Mouse (Mus musculus) CD4-positive helper T cell, adult 2 months (primary cell): ENCODE measurements around the gene Lgr6.
A peak's percentile ranks its signal among the peaks of the same experiment; 100 is the strongest.

Experiments used
- DNase-seq: peaks from one replicate; pipeline ENCODE4 v3.0.0-alpha.2; 2012; ENCODE audit warnings: low read depth, missing footprints, low spot score

Lgr6 gene

DNA sequence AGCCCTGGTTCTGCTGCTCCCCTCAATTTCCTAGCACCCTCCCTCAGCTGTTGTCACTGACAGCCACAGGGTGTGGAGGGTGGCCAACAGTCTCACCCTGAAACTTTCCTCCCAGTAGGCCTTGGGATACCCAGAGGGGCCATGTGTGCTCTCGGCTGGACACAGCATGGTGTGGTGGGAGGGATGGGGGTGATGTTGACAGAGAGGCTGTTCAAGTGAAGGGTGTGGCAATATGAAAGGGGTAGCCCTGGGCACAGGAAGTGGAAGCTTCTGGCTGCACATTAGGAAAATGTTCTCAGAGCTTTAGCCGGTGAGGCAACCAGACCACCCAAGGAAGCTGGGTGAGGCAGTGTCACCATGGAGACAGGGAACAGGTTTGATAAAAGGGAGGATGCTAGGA lies 26.1 kb downstream of the Lgr6 start:
- no peak for DNase-seq

DNA sequence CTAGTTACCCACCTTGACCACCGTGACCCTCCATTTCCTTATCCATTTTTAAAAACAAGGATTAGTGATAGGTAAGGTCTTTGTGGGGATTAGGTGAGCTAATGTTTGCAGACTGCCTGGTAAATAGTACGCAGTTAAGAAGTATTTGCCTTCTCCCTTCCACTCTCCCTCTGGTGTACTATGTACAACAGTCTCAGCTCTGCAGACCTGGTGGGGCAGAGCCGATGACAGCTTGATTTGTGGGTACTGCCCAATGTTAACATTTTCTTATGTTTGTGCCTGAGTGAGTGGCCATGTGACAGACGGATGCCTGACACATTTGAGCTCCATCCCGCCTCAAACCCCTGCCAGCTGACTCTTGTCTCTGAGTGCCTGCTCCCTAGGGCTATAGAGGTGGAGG lies 28.6 kb downstream of the Lgr6 start:
- no peak for DNase-seq

DNA sequence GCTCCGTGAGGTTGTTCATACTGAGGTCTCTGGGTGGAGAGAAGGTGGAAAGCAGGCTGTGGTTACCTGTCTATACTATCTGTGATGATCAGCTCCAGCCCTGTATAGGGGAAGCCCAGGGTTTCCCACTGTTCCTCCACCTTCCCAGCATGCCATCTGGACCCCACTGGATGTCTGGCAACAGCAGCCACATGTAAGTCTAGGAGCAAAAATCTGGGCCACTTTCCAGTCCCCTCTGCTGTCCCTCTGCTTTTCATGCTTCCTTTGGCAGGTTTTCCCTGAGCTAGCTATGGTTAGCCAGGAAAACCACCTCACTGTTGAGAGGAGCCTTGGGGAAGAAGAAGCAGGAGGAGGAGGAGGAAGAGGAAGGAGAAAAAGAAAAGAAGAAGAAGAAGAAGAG lies 29.8 kb downstream of the Lgr6 start:
- DNase-seq, result no peak

DNA sequence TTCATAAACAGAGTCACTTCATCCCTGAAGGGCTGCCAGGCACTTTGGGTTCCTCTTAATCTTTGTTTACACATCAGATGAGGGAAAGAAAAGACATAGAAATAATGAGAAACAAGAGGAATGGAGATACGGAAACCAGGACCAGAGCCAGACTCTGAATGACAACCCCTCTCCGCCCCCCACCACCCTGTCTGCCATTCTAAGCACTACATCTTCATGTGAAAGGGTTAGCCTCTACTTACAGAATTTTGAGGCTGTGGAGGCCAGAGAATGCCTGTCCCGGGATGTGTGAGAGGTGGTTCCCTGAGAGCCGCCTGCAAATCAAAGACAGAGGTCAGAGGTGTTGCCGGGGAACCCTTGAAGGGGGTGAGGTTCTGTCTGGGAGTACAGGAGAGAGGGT lies 32.4 kb downstream of the Lgr6 start:
- DNase-seq, result no peak

DNA sequence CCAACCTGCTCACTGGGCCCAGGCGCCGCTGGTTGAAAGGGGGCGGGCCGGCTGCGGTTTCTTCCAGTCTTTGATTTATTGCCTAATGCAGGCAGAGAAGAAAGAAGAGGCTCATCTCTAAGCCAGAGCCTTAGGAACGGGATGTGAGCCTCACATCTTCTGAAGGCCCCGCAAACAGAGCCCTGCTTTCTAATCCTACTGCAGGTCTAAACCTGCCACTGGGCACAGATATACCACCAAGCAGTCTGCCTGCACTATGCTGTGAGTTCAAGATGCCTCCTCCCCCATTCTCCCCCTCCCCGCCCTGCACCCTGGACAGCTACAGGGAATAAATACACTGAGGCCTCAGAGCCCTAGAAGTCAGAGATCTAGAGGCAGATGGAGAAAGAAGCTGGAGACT lies 35.2 kb downstream of the Lgr6 start:
- no peak for DNase-seq

DNA sequence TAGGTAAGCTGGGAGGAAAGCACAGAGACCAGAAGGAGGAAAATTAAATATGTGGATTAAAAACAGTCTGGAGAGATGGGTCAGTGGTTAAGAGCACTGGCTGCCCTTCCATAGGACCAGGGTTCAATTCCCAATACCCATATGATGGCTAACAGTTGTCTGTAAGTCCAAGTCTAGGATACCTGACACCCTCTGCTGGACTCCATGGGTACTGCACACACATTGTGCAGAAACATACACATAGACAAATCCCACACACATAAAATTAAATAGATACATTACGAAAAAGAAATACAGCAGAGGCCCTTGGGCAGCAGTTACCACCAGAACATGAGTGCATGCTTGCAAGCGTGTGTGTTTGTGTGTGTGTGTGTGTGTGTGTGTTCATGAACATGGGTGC lies 40.6 kb downstream of the Lgr6 start:
- DNase-seq, result no peak

DNA sequence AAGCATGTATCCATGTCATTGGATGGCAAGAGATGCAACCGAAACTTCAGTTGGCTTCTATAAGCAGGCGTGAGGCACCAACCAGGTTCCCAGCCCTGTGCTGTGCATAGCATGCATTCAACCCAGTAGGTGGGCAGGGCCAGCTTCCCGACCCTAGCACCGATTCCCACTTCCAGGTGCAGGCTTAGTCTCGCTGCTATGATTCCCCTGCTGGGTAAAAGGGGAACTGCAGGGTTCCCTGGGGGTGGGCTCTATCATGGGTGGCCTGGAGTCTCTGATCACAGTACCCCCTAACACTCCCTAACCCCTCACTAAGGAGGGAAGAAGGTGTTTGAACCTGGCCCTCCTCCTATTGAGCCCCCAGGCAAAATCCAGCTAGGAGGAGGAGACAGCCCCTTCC lies 42.1 kb downstream of the Lgr6 start:
- no peak for DNase-seq

DNA sequence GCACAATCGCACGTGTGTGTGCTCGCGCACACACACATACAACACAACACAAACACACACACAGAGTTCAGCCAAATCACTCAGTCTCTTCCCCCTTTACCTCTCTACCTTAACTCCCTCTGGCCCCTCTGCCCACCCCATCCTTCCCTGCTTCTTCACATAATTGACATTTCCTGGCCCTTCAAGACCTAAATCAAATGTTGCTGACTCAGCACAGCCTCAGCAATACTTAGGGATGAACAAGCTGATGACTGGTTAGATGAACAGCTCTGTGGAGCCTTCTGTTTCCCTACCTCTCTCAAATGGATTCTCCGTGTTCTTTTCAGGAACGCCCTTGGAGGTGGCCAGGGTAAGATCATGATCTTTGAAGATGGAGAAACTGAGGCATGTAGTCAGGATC lies 43.8 kb downstream of the Lgr6 start:
- DNase-seq, result no peak

DNA sequence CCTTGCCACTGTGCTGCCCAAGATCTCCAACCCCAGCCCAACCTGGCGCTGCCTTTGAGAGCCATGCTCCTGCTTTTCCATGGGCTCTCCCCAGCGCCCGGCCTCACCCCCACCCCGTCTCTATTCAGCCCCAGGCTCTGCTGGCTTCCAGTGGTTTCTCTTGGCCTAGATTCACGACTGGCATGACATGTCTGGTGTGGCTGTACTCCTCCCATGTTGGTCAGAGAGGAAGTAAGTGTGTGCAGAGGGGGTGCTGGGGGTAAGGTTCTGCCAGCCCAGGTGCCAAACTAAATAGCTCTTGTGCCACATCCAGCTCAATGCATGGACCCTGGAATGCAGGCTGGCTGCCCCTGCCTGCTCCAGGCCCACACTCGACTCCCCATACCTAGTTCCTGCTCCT lies 44.9 kb downstream of the Lgr6 start:
- no peak for DNase-seq

DNA sequence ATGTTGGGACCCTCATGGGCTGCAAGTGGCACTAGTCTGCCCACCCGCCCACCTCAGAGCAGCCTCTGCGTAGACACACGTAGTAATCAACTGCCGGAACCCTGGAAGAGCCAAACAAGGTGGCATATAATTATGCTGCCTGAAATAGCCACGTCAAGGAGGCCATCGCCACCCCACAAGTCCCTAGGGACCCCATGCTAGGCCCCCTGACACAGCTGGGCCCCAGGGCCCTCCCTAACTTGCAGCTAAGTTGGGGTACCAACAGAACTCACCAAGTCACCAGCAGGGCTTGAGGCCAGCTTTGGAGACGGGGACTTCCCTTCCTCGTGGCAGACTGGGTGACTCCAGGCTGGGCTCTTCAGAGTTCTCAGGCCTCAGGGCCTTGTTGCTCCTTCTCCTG lies 48.2 kb downstream of the Lgr6 start:
- no peak for DNase-seq

DNA sequence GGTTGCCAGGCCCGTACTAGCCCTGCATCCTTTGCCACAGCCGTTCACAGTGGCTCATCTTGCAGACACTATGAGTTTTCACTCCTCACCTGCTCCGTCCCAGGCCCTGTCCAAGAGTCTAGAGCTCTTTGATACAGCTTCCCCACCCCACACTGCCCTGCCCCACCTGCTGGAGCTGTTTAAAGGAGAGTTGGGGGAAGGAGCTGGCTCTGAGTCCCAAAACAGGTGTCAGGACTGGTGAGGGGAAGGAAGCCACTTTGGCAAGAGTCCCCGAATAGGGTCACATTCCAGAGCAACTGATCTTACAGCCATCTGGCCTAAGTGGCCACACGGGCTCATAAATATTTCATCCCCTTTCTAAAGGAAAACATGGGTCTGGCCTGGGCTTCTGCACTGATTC lies 51.0 kb downstream of the Lgr6 start:
- no peak for DNase-seq

DNA sequence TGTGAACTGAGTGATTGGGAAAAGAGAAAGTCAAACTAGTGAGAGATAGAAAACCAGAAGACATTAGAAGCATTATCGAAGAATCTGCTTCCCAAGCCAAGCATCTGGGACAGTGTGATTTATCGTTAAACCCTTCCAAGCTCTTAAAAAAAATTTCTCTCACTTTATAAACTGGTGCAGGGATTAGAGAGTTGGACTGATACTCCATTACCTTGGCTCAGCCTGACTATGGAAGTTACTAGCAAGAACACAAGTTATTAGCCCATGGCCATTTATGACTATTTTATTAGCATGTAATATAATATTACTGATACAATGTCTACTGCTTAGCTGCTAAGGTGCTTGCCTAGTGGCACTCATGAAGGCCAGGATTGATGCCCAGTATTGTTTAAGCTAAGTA lies 60.6 kb downstream of the Lgr6 start:
- DNase-seq, result no peak

DNA sequence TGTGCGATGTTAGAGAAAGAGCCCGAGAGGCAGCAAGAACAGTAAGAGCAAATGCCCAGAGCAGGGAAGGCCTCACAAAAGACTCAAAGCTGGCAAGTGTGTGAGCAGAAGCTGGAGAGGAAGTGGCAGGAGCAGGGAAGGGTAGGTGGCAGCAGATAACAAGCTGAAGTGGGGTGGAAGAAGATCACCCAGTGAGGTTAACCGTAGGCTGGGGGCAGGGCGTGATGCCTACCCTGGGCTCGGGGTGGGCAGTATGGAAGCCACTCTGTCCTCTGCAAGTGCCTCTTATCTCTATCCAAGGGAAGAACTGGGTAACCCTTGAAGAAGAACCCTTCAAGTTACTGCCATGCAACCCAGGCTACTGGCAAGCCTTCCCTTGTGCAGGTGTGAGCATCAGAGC lies 68.8 kb downstream of the Lgr6 start:
- no peak for DNase-seq

DNA sequence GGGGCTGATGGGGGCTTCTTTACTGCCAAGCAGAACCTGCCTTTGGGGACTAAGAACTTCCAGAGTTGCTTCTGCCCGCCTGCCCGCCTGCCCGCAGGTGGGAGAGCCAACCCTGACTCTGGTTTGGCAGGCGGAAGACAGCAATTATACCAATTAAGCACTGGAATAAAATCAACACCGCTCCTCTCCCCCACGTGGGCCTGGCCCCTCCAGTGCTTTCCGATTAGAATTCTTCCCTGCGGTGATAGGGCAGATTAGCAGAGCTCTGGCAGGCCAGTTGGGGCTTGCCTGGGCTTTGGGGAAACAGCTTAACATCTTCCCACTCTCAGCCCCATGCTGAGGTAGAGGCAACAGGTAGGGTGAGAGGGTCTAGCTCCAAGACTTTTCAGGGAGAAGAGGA lies 72.4 kb downstream of the Lgr6 start:
- DNase-seq, result no peak

DNA sequence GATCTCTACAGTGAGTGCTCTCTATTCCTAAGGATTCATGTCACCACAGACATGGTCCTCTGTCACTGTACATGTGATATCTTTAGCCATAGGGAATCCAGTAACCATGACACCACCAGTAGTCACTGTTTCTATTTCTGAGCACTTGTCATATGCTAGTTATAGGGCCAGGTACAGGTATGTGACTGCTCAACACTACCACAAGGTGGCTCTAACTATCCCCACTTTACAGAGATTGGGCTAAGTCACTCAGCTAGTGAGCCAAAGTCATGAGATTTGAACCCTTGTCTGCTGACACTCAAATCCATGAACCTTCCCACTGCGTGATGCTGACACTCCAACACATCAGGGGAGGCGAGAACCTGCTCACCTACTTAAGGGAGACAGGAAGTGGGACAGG lies 75.0 kb downstream of the Lgr6 start:
- DNase-seq, result no peak

DNA sequence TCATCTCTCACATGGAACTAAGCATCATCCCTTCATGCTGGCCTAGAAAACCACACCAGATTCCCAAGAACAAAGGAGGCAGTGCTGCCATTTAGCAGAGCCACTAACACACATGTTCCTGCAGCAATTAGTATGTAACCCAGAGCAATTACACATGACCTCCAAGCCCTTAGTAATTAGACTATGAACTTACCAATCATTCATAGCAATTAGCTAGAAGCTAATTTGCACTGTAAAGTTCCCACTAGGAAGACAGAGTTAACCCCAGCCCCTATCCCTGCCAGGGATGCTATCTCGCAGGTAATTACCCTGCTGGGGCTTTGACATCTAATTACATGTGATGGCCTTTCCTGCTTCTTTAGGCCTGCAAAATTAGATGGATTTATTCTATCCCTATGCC lies 78.8 kb downstream of the Lgr6 start:
- DNase-seq, result no peak

DNA sequence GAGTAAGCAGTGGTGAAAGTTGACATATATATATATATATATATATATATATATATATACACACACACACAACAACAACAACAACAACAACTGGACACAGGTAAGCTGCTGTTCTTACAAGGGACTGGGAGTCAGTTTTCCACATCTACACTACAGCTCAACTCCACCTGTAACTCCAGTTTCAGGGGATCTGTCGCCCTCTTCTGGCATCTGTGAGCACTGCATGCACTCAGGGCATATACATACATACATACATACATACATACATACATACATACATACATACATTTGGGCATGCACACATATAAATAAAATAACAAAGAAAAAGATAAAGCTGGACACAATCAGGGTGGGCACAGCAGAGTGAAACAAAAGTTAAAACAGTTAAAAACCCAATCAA lies 81.5 kb downstream of the Lgr6 start:
- DNase-seq, result peak; percentile 10

DNA sequence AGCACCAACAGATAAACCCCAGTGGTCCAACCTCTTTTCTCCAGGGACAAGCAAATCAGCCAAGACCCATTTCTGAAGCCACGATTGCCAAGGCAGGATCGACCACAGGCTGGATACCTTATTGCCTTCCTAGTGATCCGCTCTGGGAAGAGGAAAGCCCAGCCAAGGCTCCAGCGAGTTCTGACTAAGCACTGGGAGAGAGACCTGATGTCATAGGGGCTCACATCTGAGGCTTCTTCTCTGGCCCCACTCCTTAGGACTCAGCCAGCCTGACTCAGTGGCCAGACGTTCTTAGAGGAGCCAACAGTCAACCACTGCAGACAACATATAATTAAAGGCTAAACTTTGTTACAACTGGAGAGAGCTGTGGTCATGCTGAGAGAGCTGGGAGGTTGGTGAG lies 83.1 kb downstream of the Lgr6 start:
- no peak for DNase-seq

DNA sequence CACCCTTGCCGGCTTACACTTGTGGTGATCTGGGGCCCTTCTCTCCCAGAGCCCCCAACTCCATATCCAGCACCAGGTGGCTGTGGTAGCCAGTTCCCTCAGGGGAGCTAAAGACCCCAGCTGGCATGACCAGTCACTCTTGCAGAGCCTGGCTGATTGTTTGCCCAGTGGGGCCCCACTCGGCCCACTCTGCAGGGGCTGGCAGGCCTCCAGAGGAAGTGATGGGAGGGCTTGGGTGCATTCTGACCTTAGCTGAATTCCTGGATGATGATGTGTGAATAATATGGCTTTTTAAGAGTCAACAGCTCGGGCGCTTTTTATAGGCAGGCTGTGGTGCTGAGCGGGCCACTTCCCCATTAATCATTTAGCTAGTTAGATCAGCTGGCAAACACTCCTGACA lies 84.1 kb downstream of the Lgr6 start:
- no peak for DNase-seq

DNA sequence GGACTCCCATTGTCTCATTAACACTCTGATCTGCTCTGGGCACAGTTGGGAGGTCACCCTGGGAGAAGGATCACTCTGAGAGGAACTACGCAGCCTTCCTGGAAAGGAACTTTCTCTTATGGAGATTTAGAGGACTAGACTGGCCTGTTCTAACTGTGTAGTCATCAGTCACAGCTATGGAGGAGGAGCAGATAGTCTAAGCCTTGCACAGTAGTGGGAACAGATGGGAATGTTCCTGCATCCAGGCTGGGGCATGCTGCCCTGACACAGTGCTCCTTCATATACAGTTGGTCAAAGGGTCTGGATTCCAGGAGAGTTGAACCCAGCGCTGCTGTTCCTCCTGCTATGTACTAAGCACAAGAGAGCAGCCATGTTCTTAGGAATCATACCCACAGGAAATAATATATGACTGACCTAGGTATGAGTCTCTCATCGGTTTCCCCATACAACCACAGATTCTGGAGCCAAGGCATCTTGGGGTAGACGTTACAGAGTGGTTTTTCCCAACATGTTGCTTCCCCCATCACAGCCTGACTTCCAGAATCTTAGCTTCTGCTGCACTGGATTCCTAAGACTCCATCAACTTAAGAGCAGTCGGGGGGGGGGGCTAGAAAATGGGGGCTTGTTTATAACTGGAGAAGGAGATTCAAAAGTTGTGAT lies 84.7 kb downstream of the Lgr6 start:
- DNase-seq, result no peak

DNA sequence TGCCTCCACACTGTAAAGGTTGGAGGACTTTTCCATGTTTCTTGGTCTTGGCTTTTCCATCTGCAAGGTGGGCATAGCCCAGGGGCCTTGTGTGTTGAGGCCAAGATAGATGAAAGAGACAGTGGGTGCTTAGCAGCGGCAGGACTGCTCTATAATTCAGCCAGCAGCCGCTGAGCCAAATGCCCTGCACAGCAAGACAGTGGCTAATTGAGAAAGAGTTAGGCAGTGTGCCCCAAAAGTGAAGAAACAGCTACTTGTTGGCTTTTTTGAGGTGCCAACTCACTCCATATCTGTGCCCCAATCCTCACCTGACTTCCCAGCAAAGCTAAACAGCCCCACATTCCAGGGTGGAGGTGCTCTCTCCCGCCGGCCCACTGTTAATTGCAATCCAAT lies 85.3 kb downstream of the Lgr6 start:
- no peak for DNase-seq

DNA sequence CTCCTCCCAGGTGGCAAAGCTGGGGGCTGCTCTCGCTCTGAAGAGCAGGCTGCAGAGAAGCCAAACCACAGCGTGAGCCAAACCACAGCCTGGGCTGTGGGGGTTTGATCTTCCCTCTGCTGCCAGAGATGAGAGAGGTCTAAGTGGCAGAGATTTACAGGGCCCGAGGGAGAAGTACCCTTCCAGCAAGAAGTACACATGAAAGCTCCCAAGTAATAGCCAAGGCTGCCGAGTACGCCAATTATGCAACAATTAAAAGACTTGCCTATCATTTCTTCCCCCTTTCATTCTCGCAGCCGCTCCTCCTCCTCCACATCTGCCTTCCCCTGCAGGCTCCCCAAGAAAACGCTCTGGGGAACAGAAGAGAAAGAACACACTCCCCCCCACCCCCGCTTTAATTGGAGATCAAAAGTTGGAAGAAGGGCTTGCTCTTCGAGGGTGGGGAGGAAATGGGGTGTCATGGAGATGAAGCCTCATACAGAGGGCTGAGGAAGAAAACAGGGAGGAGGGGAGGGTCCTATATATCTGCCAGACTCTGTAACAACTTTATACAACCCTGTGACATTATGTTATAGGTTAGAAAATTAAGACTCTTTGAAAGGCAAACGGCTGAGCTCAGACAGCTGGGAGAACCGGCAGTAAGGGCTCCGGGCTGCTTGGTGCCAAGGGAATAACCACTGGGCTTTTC lies 85.8 kb downstream of the Lgr6 start:
- peak; percentile 37 for DNase-seq

DNA sequence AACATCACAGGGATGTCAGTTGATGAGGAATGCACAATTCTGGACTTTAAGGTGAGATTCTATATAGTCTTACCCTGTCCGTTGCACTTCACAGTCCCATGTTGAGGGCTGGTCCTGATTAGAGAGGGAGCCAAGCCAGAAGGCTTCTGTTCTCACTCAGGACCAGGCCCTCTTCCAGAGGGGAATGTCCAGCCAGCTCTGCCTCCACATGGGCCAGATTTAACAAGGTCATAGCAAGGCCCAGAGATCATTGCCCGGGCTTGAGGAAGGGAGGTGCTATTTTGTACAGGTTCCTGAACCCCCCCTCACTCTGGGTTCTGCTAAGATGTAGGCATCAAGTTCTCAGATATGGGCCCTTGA lies 87.4 kb downstream of the Lgr6 start:
- no peak for DNase-seq
